Mouse (Mus musculus) intestine, embryonic 15.5 days (tissue): ENCODE measurements around the gene Mcu. TPM values are rescaled to one million over a fixed set of nuclear protein-coding genes. Genes with fewer than 3 reads are reported as not detected.

Experiments
- ATAC-seq: fragments of 200-750 bp; cut with Nextera tagmentation; 2 replicates; pipeline ENCODE4 v1.8.0; 2017; ENCODE audit warnings: moderate TSS enrichment, moderate library complexity
- H3K27ac ChIP-seq: fragments of 300-500 bp; sonication (generic); 2 replicates; pipeline ENCODE4 v1.5.1; 2015; ENCODE audit warnings: mild to moderate bottlenecking, inconsistent platforms
- H3K27me3 ChIP-seq: fragments of 300-500 bp; sonication (generic); replicated peaks from 2 replicates; pipeline ENCODE4 v1.6.1; 2015; ENCODE audit warnings: inconsistent platforms
- H3K36me3 ChIP-seq: fragments of 300-500 bp; sonication (generic); 2 replicates; pipeline ENCODE4 v1.6.1; 2015; ENCODE audit warnings: inconsistent platforms
- H3K4me1 ChIP-seq: fragments of 300-500 bp; sonication (generic); replicated peaks from 2 replicates; pipeline ENCODE4 v1.6.1; 2015; ENCODE audit warnings: inconsistent platforms
- H3K4me2 ChIP-seq: fragments of 300-500 bp; sonication (generic); replicated peaks from 2 replicates; pipeline ENCODE4 v1.6.1; 2015; ENCODE audit warnings: mild to moderate bottlenecking, inconsistent platforms
- H3K4me3 ChIP-seq: fragments of 300-500 bp; sonication (generic); replicated peaks from 2 replicates; pipeline ENCODE4 v1.5.1; 2015; ENCODE audit warnings: inconsistent platforms
- H3K9ac ChIP-seq: fragments of 300-500 bp; sonication (generic); 2 replicates; pipeline ENCODE4 v1.6.1; 2015; ENCODE audit warnings: inconsistent platforms
- H3K9me3 ChIP-seq: fragments of 300-500 bp; sonication (generic); 2 replicates; pipeline ENCODE4 v1.6.1; 2016; ENCODE audit warnings: inconsistent platforms
- WGBS: fragments of 180-500 bp; shearing (Covaris S2); methylation state at CpG from one replicate; pipeline ENCODE4 v1.1.7; 2015; 5-methylcytosine and 5-hydroxymethylcytosine counted together
- polyA plus RNA-seq: library from polyadenylated mRNA; unstranded; fragments of >200 nt; fragmentation: Nextera tagmentation; extraction: Ambion mirVana; gene quantifications from 2 replicates; pipeline ENCODE4 v1.2.1, GENCODE M21; 2015

Mcu gene
- polyA plus RNA-seq, 1 experiment from 2014 or later, result 72.6 TPM

- WGBS, result 80% methylated on average over 11 of the region's 11 CpGs
- no peak for ATAC-seq
- Histone ChIP-seq H3K4me1 (peaks cover 21% of the 10 kb centered on the region), H3K4me2 (no peak overlapping the region), H3K36me3 (no peaks in the 10 kb centered on the region), H3K27ac (no peak overlapping the region), H3K9ac (no peak overlapping the region), H3K4me3 (no peak overlapping the region), H3K9me3 (no peaks in the 10 kb centered on the region), H3K27me3 (no peaks in the 10 kb centered on the region)
Observed at GRCm38 (mm10) chr10:59541466-59541865, 75.0 kb downstream of the Mcu start.

GRCm38 (mm10) chr10:59540596-59540995 is 75.9 kb downstream of the Mcu start:
- Histone ChIP-seq H3K4me1 (peaks cover 21% of the 10 kb centered on the region), H3K4me2 (no peak overlapping the region), H3K27ac (no peak overlapping the region), H3K9me3 (no peaks in the 10 kb centered on the region), H3K4me3 (no peak overlapping the region), H3K36me3 (no peaks in the 10 kb centered on the region), H3K27me3 (no peaks in the 10 kb centered on the region), H3K9ac (no peak overlapping the region)
- 62% methylated on average over 3 of the region's 3 CpGs for WGBS
- no peak for ATAC-seq

- peak overlapping the region; percentile 66; the same call in 1 of the 2 replicates for H3K4me2 ChIP-seq
- 82% methylated on average over 3 of the region's 3 CpGs for WGBS
- no peaks in the 10 kb centered on the region for H3K9me3 ChIP-seq
- no peak overlapping the region for H3K27ac ChIP-seq
- H3K9ac ChIP-seq, result no peak overlapping the region
- no peaks in the 10 kb centered on the region for H3K27me3 ChIP-seq
- H3K4me1 ChIP-seq, result peaks cover 21% of the 10 kb centered on the region
- H3K4me3 ChIP-seq, result no peak overlapping the region
- H3K36me3 ChIP-seq, result no peaks in the 10 kb centered on the region
- no peak for ATAC-seq
Observed at GRCm38 (mm10) chr10:59540081-59540480, 76.4 kb downstream of the Mcu start.

- Histone ChIP-seq H3K9me3 (no peaks in the 10 kb centered on the region), H3K36me3 (no peaks in the 10 kb centered on the region), H3K4me1 (peaks cover 21% of the 10 kb centered on the region), H3K9ac (0 out of 2 replicates have a peak overlapping the region, but pooled peaks have one; percentile 2), H3K4me2 (peak overlapping the region; percentile 66), H3K27ac (no peak overlapping the region), H3K27me3 (no peaks in the 10 kb centered on the region), H3K4me3 (peak overlapping the region; percentile 14)
- ATAC-seq, result peak; percentile 79
- WGBS, result 3% methylated on average over 12 of the region's 12 CpGs
Observed at GRCm38 (mm10) chr10:59539533-59539875, 77.0 kb downstream of the Mcu start.

- 0 out of 2 replicates have a peak overlapping the region, but pooled peaks have one; percentile 2 for H3K9ac ChIP-seq
- no peaks in the 10 kb centered on the region for H3K36me3 ChIP-seq
- H3K27me3 ChIP-seq, result no peaks in the 10 kb centered on the region
- no peaks in the 10 kb centered on the region for H3K9me3 ChIP-seq
- no peak overlapping the region for H3K27ac ChIP-seq
- H3K4me2 ChIP-seq, result peak overlapping the region; percentile 66
- peaks cover 21% of the 10 kb centered on the region for H3K4me1 ChIP-seq
- WGBS, result 40% methylated on average over 17 of the region's 17 CpGs
- peak overlapping the region; percentile 14 for H3K4me3 ChIP-seq
- ATAC-seq, result peak; percentile 19; the same call in 1 of the 2 replicates
Observed at GRCm38 (mm10) chr10:59538767-59539532, 77.5 kb downstream of the Mcu start.

- H3K27ac ChIP-seq, result no peak overlapping the region
- H3K4me1 ChIP-seq, result peaks cover 21% of the 10 kb centered on the region
- WGBS, result 81% methylated on average over 6 of the region's 6 CpGs
- H3K36me3 ChIP-seq, result no peaks in the 10 kb centered on the region
- no peak overlapping the region for H3K4me3 ChIP-seq
- H3K9ac ChIP-seq, result no peak overlapping the region
- no peaks in the 10 kb centered on the region for H3K27me3 ChIP-seq
- H3K4me2 ChIP-seq, result no peak overlapping the region
- no peaks in the 10 kb centered on the region for H3K9me3 ChIP-seq
- ATAC-seq, result no peak
Observed at GRCm38 (mm10) chr10:59538063-59538462, 78.4 kb downstream of the Mcu start.

GRCm38 (mm10) chr10:59537579-59537978 is 78.9 kb downstream of the Mcu start:
- H3K4me1 ChIP-seq, result peaks cover 21% of the 10 kb centered on the region
- no peaks in the 10 kb centered on the region for H3K9me3 ChIP-seq
- no peak overlapping the region for H3K4me2 ChIP-seq
- H3K27ac ChIP-seq, result no peak overlapping the region
- no peaks in the 10 kb centered on the region for H3K36me3 ChIP-seq
- no peak overlapping the region for H3K9ac ChIP-seq
- peak; percentile 80 for ATAC-seq
- 42% methylated on average over 6 of the region's 6 CpGs for WGBS
- no peak overlapping the region for H3K4me3 ChIP-seq
- no peaks in the 10 kb centered on the region for H3K27me3 ChIP-seq

- H3K4me2 ChIP-seq, result no peak overlapping the region
- ATAC-seq, result no peak
Observed at GRCm38 (mm10) chr10:59532256-59532655, 84.2 kb downstream of the Mcu start.

GRCm38 (mm10) chr10:59527819-59528218 is 88.7 kb downstream of the Mcu start:
- 90% methylated on average over 5 of the region's 5 CpGs for WGBS
- no peak overlapping the region for H3K4me2 ChIP-seq
- no peaks in the 10 kb centered on the region for H3K9me3 ChIP-seq
- H3K4me3 ChIP-seq, result no peak overlapping the region
- no peaks in the 10 kb centered on the region for H3K36me3 ChIP-seq
- H3K27me3 ChIP-seq, result no peaks in the 10 kb centered on the region
- no peak for ATAC-seq
- no peak overlapping the region for H3K9ac ChIP-seq
- peaks cover 11% of the 10 kb centered on the region for H3K4me1 ChIP-seq
- no peak overlapping the region for H3K27ac ChIP-seq

More at GRCm38 (mm10) chr10:59532256-59532655, 84.2 kb downstream of the Mcu start:
- Histone ChIP-seq H3K4me1 (0 out of 2 replicates have a peak, but pooled peaks cover under 1% of the 10 kb centered on the region), H3K27me3 (no peaks in the 10 kb centered on the region), H3K9me3 (no peaks in the 10 kb centered on the region), H3K36me3 (no peaks in the 10 kb centered on the region), H3K9ac (no peak overlapping the region), H3K4me3 (no peak overlapping the region), H3K27ac (no peak overlapping the region)
- 94% methylated on average over 6 of the region's 6 CpGs for WGBS

GRCm38 (mm10) chr10:59527311-59527710 is 89.2 kb downstream of the Mcu start:
- no peaks in the 10 kb centered on the region for H3K9me3 ChIP-seq
- no peak overlapping the region for H3K27ac ChIP-seq
- H3K4me1 ChIP-seq, result peaks cover 11% of the 10 kb centered on the region
- H3K27me3 ChIP-seq, result no peaks in the 10 kb centered on the region
- ATAC-seq, result no peak
- no peak overlapping the region for H3K4me2 ChIP-seq
- H3K4me3 ChIP-seq, result no peak overlapping the region
- 86% methylated on average over 11 of the region's 11 CpGs for WGBS
- H3K9ac ChIP-seq, result no peak overlapping the region
- no peaks in the 10 kb centered on the region for H3K36me3 ChIP-seq

GRCm38 (mm10) chr10:59524675-59525074 is 91.8 kb downstream of the Mcu start:
- peaks cover 11% of the 10 kb centered on the region for H3K4me1 ChIP-seq
- no peaks in the 10 kb centered on the region for H3K27me3 ChIP-seq
- no peak overlapping the region for H3K4me2 ChIP-seq
- no peak overlapping the region for H3K27ac ChIP-seq
- no peak overlapping the region for H3K9ac ChIP-seq
- 83% methylated on average over 5 of the region's 5 CpGs for WGBS
- H3K4me3 ChIP-seq, result no peak overlapping the region
- peak; percentile 58; the same call in 1 of the 2 replicates for ATAC-seq
- no peaks in the 10 kb centered on the region for H3K36me3 ChIP-seq
- no peaks in the 10 kb centered on the region for H3K9me3 ChIP-seq

GRCm38 (mm10) chr10:59523826-59524331 is 92.6 kb downstream of the Mcu start:
- 31% methylated on average over 8 of the region's 8 CpGs for WGBS
- no peaks in the 10 kb centered on the region for H3K36me3 ChIP-seq
- H3K27me3 ChIP-seq, result no peaks in the 10 kb centered on the region
- no peaks in the 10 kb centered on the region for H3K9me3 ChIP-seq
- H3K9ac ChIP-seq, result no peak overlapping the region
- H3K4me1 ChIP-seq, result peaks cover 11% of the 10 kb centered on the region
- ATAC-seq, result peak; percentile 45
- no peak overlapping the region for H3K4me2 ChIP-seq
- H3K27ac ChIP-seq, result peak overlapping the region; percentile 51
- no peak overlapping the region for H3K4me3 ChIP-seq

- Histone ChIP-seq H3K9ac (no peak overlapping the region), H3K4me3 (no peak overlapping the region), H3K27me3 (no peaks in the 10 kb centered on the region), H3K9me3 (no peaks in the 10 kb centered on the region), H3K4me2 (no peak overlapping the region), H3K4me1 (peaks cover 15% of the 10 kb centered on the region), H3K27ac (no peak overlapping the region), H3K36me3 (no peaks in the 10 kb centered on the region)
- whole genome bisulfite sequencing, result 92% methylated on average over 2 of the region's 2 CpGs
- no peak for ATAC-seq
Observed at GRCm38 (mm10) chr10:59520701-59521100, 95.8 kb downstream of the Mcu start.
